Mouse (Mus musculus) layer of hippocampus, adult 11-12 months (tissue): ENCODE data around the gene Zfp36l2.
"Not testable (repeated sequence)": the region's sequence is repeated elsewhere in the genome, so short reads cannot be mapped to it uniquely, and the experiment has no call there.

Source experiments
- DNase-seq: peaks from one replicate; pipeline ENCODE4 v3.0.0; 2022; ENCODE audit warnings: low spot score

Zfp36l2 gene

GRCm38 (mm10) chr17:84195003-84195395, 7.3 kb upstream of the Zfp36l2 start:
- no peak for DNase-seq

- DNase-seq, result no peak
Observed at GRCm38 (mm10) chr17:84194282-84195002, 6.7 kb upstream of the Zfp36l2 start.

DNA sequence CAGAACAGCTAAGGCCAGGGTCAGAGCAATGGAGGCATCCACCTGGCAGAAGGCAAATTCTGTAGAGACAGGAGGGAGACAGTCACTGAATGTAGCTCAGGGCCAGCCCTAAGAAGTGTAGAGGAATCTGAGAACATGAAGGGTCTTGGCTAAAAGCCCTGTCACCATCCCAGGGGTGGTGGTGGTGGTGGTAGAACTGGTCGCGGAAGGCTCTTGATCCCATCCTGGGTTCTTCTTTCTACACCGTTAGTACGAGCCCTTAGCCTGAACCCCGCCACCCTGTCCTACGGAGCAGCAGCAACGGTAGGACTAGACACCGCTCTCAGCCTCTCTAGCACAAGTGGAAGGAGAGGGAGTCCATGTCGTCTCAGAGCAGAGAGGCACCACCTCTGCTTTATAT, 5.7 kb upstream of the Zfp36l2 start:
- DNase-seq, result no peak

- DNase-seq, result no peak
Observed at GRCm38 (mm10) chr17:84191946-84192345, 4.2 kb upstream of the Zfp36l2 start.

DNA sequence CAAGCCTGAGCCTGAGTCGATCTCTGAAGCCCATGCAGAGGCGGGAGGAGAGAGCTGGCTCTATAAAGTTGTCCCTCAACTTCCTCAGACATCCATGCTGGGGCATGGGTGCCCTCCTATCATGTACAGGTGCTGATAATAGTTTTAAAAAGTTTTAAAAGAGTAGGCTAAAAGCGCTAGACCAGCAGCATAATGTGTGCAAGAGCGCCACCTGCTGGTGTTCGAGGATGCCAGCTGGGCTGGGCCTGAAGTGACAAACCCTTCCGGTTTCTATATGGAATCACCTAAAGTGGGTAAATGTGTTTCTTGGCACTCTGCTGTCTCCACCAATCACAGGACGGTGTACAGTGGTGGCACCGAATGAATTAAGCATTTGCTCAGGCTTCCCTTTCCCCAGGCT, 3.1 kb upstream of the Zfp36l2 start:
- peak; percentile 83 for DNase-seq

DNA sequence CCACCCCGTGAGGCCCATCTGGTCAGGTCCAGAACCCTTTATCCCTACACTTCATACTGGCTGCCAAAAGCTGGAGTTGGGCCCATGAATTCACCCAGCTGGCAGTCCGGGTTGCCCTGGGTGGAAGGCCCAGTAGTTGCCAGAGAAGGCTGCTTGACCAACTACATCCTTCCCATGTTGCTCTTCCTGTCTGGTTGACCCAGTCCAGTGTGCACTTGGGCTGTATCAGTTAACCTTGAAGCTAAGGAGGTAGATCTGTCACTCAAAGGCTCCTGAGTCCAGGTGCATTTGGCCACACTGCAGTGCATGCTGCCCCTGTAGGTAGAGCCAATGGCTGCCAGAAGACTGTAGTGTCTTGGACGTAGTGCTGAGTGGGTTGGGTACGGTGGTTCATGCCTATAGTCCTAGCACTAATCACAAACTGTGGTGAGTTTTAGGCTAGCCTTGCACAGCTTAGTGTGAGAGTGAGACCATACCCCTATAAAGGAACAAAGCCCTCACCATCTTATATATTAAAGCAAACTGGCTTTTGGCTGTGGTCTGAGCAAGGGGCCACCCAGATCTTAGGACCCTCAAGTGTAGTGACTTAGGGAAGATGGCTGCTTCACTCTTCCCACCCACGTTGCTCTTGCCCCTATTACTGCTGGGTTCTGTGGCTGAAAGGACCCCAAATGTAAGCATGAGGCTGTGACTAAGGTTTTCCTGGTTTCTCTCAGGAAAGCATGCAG, 1.5 kb upstream of the Zfp36l2 start:
- no peak for DNase-seq

DNA sequence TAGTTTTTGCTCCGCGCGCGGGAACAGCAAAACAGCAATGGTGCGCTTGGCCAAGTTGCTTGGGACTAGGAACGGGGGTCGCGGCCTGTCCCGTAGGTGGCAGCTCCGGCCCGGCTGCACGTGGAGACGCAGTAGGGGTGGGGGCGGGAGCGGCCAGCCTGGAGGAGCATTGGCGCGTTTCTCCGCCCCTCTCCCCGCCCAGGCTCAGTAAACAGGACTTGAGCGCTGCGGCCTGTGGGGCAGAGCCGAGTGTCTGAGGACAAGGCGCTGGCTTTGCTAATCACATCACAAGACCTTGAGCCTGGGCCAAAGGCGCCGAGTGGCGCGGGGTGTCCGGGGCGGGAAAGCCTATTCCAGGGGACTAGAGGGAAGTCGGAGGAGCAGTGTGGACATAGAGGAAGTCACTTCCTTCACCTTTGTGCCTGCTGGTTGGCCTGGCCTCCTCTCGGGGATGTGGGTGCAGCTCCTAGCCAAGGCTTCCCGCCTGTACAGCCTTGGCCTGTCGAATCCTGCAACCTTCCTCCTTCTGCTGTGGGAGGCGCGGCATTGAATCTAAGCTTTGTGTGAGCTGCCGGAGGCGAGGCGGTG, 721 bp upstream of the Zfp36l2 start:
- DNase-seq, result peak; percentile 90

- DNase-seq, result not testable (repeated sequence)
Observed at GRCm38 (mm10) chr17:84187264-84187663, 483 bp downstream of the Zfp36l2 start.

DNA sequence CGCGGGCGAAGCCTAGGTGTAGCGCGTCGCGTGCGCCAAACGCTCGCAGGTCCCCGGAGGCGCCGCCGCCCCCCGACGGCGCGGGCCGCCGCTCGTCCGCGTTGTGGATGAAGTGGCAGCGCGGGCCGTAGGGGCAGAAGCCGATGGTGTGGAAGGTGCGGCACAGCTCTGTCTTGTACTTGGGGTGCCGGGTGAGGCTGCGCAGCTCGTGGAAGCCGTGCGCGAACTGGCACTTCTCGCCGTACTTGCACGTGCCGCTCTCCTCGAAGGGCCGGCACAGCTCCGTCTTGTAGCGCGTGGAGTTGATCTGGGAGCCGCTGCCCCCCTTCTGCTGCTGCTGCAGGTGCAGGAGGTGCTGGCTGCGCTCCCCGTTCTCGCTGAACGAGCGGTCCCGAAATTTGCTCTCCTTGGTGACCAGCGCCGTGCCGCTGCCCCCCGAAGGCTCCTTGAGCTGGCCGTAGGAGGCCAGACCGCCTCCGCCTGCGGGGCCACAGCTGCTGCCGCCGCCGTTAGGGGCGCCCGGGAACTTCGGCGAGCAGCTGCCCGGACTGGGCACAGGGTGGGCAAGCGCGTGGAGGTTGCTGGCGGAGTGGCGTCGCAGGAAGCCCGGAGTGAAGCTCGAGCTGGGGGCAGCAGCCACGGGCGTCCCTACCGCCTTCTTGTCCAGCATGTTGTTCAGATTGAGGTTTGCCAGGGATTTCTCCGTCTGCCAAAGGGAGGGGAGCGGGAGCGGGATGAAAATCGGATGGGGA, 1.1 kb downstream of the Zfp36l2 start:
- peak; percentile 37 for DNase-seq

GRCm38 (mm10) chr17:84185581-84186450, 1.9 kb downstream of the Zfp36l2 start:
- peak; percentile 38 for DNase-seq

GRCm38 (mm10) chr17:84185011-84185411, 2.7 kb downstream of the Zfp36l2 start:
- DNase-seq, result no peak

GRCm38 (mm10) chr17:84183291-84183781, 4.4 kb downstream of the Zfp36l2 start:
- peak; percentile 86 for DNase-seq

DNA sequence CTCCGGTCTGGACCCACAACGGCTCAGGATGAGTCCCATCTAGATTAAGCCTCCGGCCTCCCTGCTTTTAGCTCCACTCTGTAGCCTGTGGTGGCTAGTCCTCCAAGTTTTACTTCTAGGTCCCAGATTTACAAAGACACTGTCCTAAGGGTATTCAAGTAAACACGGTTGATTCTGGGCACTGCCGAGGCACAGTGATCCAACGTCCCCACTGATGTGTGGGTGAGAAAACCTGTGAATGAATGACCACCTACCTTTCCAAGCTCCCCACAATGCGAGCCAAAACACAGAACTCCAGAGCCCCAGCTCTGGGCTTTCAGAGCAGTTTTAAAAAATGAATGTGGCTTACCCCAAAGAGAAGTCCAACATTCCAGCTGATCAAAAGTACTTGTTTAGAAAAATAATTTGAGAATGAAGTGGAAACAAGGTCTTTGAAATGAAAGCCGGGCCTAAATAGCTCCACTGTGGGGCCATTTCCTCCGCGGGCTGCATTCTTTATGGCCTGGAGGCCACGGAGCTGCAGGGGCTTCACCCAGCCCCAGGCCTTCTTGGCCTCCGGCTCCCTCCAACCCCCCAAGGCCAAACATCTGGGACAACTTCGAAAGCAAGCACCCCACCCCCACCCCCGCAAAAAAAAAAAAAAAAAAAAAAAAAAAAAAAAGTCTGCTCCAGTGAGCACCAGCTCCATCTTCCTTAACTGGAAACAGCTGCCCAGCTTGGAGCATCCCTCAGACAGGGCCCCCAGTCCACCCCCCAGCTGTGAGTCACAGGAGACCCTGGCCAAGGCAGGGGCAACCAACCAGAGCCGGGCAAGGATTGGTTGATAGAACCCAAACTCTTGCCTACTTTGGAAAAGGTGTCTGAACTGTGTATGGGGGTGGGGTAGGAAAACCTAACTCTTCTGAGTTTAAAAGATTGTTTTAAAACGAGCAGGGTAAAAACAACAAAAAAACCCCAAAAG, 5.2 kb downstream of the Zfp36l2 start:
- no peak for DNase-seq

- peak; percentile 55 for DNase-seq
Observed at GRCm38 (mm10) chr17:84181502-84182310, 6.0 kb downstream of the Zfp36l2 start.

GRCm38 (mm10) chr17:84180715-84181501, 6.8 kb downstream of the Zfp36l2 start:
- no peak for DNase-seq

- no peak for DNase-seq
Observed at GRCm38 (mm10) chr17:84179973-84180365, 7.8 kb downstream of the Zfp36l2 start.

DNA sequence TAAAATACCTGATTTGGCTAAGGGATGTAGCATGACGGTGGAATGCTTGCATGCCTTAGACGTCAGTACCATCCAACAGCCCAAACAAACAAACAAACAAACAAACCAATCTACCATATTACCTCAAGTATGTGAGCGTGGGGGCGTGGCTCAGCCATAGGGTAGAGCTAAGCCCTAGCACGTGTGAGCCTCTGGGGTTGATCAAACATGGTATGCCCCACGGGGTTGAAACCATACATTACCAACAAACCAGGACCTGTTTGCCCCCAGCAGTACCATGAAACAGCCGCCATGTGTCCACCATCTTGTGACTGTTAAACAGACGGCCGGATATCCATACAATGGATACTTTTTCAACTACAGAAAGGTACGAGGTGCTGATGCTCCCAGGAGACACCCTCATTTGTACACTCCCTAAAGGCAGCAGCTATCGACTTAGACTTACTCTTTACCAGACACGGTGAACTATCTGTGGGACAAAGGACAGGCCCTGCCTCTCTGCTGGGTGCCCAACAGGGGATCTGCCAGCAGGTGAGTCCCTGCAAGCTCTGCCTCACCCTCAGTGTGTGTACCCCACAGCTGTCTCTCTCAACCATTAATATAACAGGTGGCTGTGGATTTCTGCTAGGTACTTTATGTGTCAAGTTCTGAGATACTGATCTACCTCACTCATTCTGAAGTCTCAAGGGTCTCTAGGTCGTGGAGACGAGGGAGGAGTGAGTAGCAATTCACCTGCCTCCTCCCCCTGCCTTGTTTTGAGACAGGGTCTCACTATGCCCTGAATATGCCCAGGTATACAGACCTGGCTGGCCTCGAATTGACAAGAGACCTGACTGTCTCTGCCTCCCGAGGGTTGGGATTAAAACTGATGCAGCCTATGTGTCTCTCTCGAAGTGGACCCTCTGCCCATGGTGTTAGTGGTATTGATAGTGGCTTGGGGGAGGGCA, 8.4 kb downstream of the Zfp36l2 start:
- DNase-seq, result no peak
